16 mouse cellular contexts compared by ENCODE assay signal in the genomic region with DNA sequence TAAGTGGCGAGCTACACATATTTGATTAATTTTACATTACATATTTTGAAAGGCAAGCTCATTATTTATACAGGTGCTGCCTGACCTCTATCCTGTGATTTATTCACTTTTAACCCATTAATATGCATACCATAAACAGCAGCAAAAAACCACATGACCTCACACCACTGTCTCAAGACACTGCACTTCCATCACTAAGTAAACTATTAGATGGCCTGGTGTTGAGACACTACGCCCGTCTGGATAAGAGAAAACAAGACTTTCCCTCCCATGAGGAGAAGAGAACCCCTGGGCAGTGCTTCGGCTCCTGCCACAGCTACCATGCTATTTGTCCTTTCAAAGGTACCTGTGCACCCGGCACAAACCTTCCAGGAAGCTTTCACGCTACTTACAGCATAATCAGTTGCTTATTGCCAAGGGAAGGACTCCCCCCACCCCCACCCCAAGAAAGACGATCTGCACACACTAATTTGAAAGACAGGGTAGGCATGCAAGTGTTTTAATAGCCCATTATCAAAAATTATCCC.
DNase-seq lines count a peak whose midpoint lies in the region; ATAC-seq and TF ChIP-seq lines count a peak whose summit lies in the region.
"Had no signal": no experiment of that assay in that cellular context is flagged by ENCODE, and none has a peak within 500 bp of the region (broad histone marks: within the 10 kb centered on the region; RNA-seq: fewer than 3 reads in every experiment).

No protein-coding gene starts in this region.

- no peaks in the 10 kb centered on the region for H3K36me3 ChIP-seq in heart, embryonic 15.5 days
- no peaks in the 10 kb centered on the region for H3K36me3 ChIP-seq in kidney, postnatal 0 days (ENCODE audit: insufficient read depth, low read length)
- H3K36me3 ChIP-seq in intestine, embryonic 15.5 days, result no peaks in the 10 kb centered on the region
- no peaks in the 10 kb centered on the region for H3K36me3 ChIP-seq in neural tube, embryonic 13.5 days
- H3K36me3 ChIP-seq: embryonic facial prominence, embryonic 15.5 days; G1E had no signal

- H3K9me3 ChIP-seq in heart, embryonic 15.5 days (replicated peaks), result no peaks in the 10 kb centered on the region
- no peaks in the 10 kb centered on the region for H3K9me3 ChIP-seq in kidney, postnatal 0 days (replicated peaks; ENCODE audit: low read length)
- no peaks in the 10 kb centered on the region for H3K9me3 ChIP-seq in intestine, embryonic 15.5 days
- no peaks in the 10 kb centered on the region for H3K9me3 ChIP-seq in neural tube, embryonic 13.5 days
- H3K9me3 ChIP-seq: embryonic facial prominence, embryonic 15.5 days had no signal

- peak overlapping the region; percentile 72 for H3K27ac ChIP-seq in heart, embryonic 15.5 days
- H3K27ac ChIP-seq in kidney, postnatal 0 days, result no peak overlapping the region
- H3K27ac ChIP-seq in intestine, embryonic 15.5 days, result no peak overlapping the region
- H3K27ac ChIP-seq in neural tube, embryonic 13.5 days (replicated peaks), result 0 out of 2 replicates have a peak overlapping the region, but pooled peaks have one; percentile 20
- H3K27ac ChIP-seq: liver, embryonic 14.5 days had no signal

- no peak for DNase-seq in heart, postnatal 14 days
- DNase-seq in kidney, postnatal 0 days (ENCODE audit: low spot score), result no peak
- DNase-seq in kidney, postnatal 10 days, result no peak
- DNase-seq in frontal cortex, postnatal 25 days (ENCODE audit: low spot score in 2 of 2), result no peak
- DNase-seq: adrenal gland, postnatal 10 days; cerebellum, adult 2 months; kidney, postnatal 4 days; layer of hippocampus, postnatal 36 days had no signal

- intact Hi-C loops in heart, postnatal 14 days (cut with DNase I), result no loop called here

- no peak for ATAC-seq in heart, embryonic 15.5 days (replicated peaks; ENCODE audit: insufficient number of reproducible peaks, insufficient read depth, low FRiP score, low read depth)
- peak; percentile 75 for ATAC-seq in kidney, postnatal 0 days (replicated peaks; ENCODE audit: low FRiP score, low read depth)
- ATAC-seq in intestine, embryonic 15.5 days, result 0 out of 2 replicates have a peak, but pooled peaks have one; percentile 9
- ATAC-seq in neural tube, embryonic 13.5 days (ENCODE audit: low read depth), result peak; percentile 9; the same call in 1 of the 2 replicates
- ATAC-seq: lung, postnatal 0 days had no signal

- H3K4me2 ChIP-seq in heart, embryonic 15.5 days, result no peak overlapping the region
- H3K4me2 ChIP-seq in kidney, postnatal 0 days (ENCODE audit: low read length), result no peak overlapping the region
- no peak overlapping the region for H3K4me2 ChIP-seq in intestine, embryonic 15.5 days (replicated peaks)
- H3K4me2 ChIP-seq in neural tube, embryonic 13.5 days, result 0 out of 2 replicates have a peak overlapping the region, but pooled peaks have one; percentile 3
- H3K4me2 ChIP-seq: hindbrain, embryonic 14.5 days had no signal

- H3K4me3 ChIP-seq in heart, embryonic 15.5 days, result no peak overlapping the region
- H3K4me3 ChIP-seq in kidney, postnatal 0 days (replicated peaks; ENCODE audit: low read depth, low read length), result no peak overlapping the region
- H3K4me3 ChIP-seq in intestine, embryonic 15.5 days (replicated peaks), result no peak overlapping the region
- no peak overlapping the region for H3K4me3 ChIP-seq in neural tube, embryonic 13.5 days

- H3K9ac ChIP-seq in heart, embryonic 15.5 days, result no peak overlapping the region
- no peak overlapping the region for H3K9ac ChIP-seq in kidney, postnatal 0 days (ENCODE audit: low read depth, low read length)
- no peak overlapping the region for H3K9ac ChIP-seq in intestine, embryonic 15.5 days
- H3K9ac ChIP-seq in neural tube, embryonic 13.5 days, result no peak overlapping the region
- H3K9ac ChIP-seq: embryonic facial prominence, embryonic 15.5 days; hindbrain, embryonic 14.5 days; liver, embryonic 14.5 days had no signal

- no peaks in the 10 kb centered on the region for H3K27me3 ChIP-seq in heart, embryonic 15.5 days
- H3K27me3 ChIP-seq in kidney, postnatal 0 days (ENCODE audit: insufficient read depth, low read length), result no peaks in the 10 kb centered on the region
- no peaks in the 10 kb centered on the region for H3K27me3 ChIP-seq in intestine, embryonic 15.5 days (replicated peaks)
- H3K27me3 ChIP-seq in neural tube, embryonic 13.5 days, result no peaks in the 10 kb centered on the region
- H3K27me3 ChIP-seq: embryonic facial prominence, embryonic 15.5 days had no signal

- peaks cover 78% of the 10 kb centered on the region for H3K4me1 ChIP-seq in heart, embryonic 15.5 days (replicated peaks)
- H3K4me1 ChIP-seq in kidney, postnatal 0 days (replicated peaks; ENCODE audit: insufficient read depth, low read length), result peaks cover 13% of the 10 kb centered on the region
- peaks cover 25% of the 10 kb centered on the region for H3K4me1 ChIP-seq in intestine, embryonic 15.5 days (replicated peaks)
- H3K4me1 ChIP-seq in neural tube, embryonic 13.5 days (replicated peaks), result peaks cover 54% of the 10 kb centered on the region

- 61% methylated on average over 7 of the region's 7 CpGs for WGBS in heart, embryonic 15.5 days
- WGBS in kidney, postnatal 0 days, result 55% methylated on average over 7 of the region's 7 CpGs
- 62% methylated on average over 7 of the region's 7 CpGs for WGBS in intestine, embryonic 15.5 days
- 45% methylated on average over 7 of the region's 7 CpGs for whole genome bisulfite sequencing in neural tube, embryonic 13.5 days

- no peak for TF ChIP-seq CTCF in kidney, postnatal 0 days (IDR thresholded peaks at IDR 0.05; ENCODE audit: low read depth)

Comparison
In these comparisons a context has a peak if more than half of its experiments do, and no peak if none do; other contexts are left out.
1. H3K27ac ChIP-seq: peak in heart, embryonic 15.5 days (single experiment) and neural tube, embryonic 13.5 days (single experiment); none in kidney, postnatal 0 days (single experiment) and intestine, embryonic 15.5 days (single experiment).